Mouse (Mus musculus): ENCODE measurements around the gene Gas7. TPM values are rescaled to one million over a fixed set of nuclear protein-coding genes. Genes with fewer than 3 reads are reported as not detected.

The Gas7 gene
- polyA plus RNA-seq, 1 experiment from 2014 or later, result 53.5 TPM

- no peak overlapping the region for H3K9ac ChIP-seq (ENCODE audit: low read depth, low read length)
- no peak for ATAC-seq
- H3K36me3 ChIP-seq (ENCODE audit: control insufficient read depth, insufficient read depth, low read length), result no peaks in the 10 kb centered on the region
- H3K4me3 ChIP-seq (ENCODE audit: low read depth, low read length), result no peak overlapping the region
- H3K27ac ChIP-seq (ENCODE audit: low read length), result no peak overlapping the region
- 89% methylated on average over 5 of the region's 5 CpGs for WGBS
- H3K9me3 ChIP-seq (replicated peaks; ENCODE audit: control insufficient read depth, low read length, poor library complexity, severe bottlenecking), result no peaks in the 10 kb centered on the region
- no peaks in the 10 kb centered on the region for H3K4me1 ChIP-seq (ENCODE audit: control insufficient read depth, insufficient read depth, low read length)
- H3K4me2 ChIP-seq (ENCODE audit: low read length), result no peak overlapping the region
- no peaks in the 10 kb centered on the region for H3K27me3 ChIP-seq (ENCODE audit: control insufficient read depth, insufficient read depth, low read depth, low read length)
Observed at GRCm38 (mm10) chr11:67480204-67480956, 25.1 kb downstream of the Gas7 start.

GRCm38 (mm10) chr11:67481691-67482090, 26.5 kb downstream of the Gas7 start:
- WGBS, result 76% methylated on average over 5 of the region's 5 CpGs
- Histone ChIP-seq H3K9me3 (replicated peaks; ENCODE audit: control insufficient read depth, low read length, poor library complexity, severe bottlenecking) (no peaks in the 10 kb centered on the region), H3K4me2 (ENCODE audit: low read length) (no peak overlapping the region), H3K36me3 (ENCODE audit: control insufficient read depth, insufficient read depth, low read length) (no peaks in the 10 kb centered on the region), H3K27ac (ENCODE audit: low read length) (no peak overlapping the region), H3K27me3 (ENCODE audit: control insufficient read depth, insufficient read depth, low read depth, low read length) (no peaks in the 10 kb centered on the region), H3K9ac (ENCODE audit: low read depth, low read length) (no peak overlapping the region), H3K4me3 (ENCODE audit: low read depth, low read length) (no peak overlapping the region), H3K4me1 (ENCODE audit: control insufficient read depth, insufficient read depth, low read length) (no peaks in the 10 kb centered on the region)
- no peak for ATAC-seq

DNA sequence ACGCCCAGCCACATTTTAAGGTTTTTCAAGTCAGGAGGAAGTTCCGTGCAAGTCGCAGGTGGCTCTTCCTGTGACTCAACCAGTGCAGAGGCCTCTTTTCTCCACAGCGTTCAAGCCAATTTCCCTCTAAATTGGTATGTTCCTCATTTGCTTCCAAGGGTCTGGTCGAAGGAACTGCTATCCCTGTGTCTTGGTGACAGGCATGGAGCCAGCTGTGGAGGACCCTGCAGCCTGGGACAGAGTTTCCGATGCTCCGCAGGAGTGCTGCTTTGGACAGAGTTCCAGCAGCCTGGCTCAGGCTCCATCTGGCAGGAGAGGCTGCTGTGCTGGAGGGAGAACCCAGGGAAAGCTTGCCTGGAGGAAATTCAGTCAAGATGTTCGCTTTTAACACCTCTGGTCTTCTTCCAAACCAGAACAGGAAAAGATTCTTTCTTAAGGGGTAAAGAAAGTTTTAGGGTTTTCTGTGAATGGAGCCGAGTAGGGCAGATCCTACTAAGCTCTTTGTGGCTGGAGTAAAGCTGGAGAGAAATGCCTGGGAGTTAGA, 27.1 kb downstream of the Gas7 start:
- no peaks in the 10 kb centered on the region for H3K4me1 ChIP-seq (ENCODE audit: control insufficient read depth, insufficient read depth, low read length)
- whole genome bisulfite sequencing, result 67% methylated on average over 9 of the region's 9 CpGs
- H3K27ac ChIP-seq (ENCODE audit: low read length), result no peak overlapping the region
- no peak for ATAC-seq
- no peaks in the 10 kb centered on the region for H3K27me3 ChIP-seq (ENCODE audit: control insufficient read depth, insufficient read depth, low read depth, low read length)
- H3K9me3 ChIP-seq (replicated peaks; ENCODE audit: control insufficient read depth, low read length, poor library complexity, severe bottlenecking), result no peaks in the 10 kb centered on the region
- no peaks in the 10 kb centered on the region for H3K36me3 ChIP-seq (ENCODE audit: control insufficient read depth, insufficient read depth, low read length)
- no peak overlapping the region for H3K4me3 ChIP-seq (ENCODE audit: low read depth, low read length)
- H3K9ac ChIP-seq (ENCODE audit: low read depth, low read length), result no peak overlapping the region
- H3K4me2 ChIP-seq (ENCODE audit: low read length), result no peak overlapping the region

- Histone ChIP-seq H3K9me3 (replicated peaks; ENCODE audit: control insufficient read depth, low read length, poor library complexity, severe bottlenecking) (no peaks in the 10 kb centered on the region), H3K27me3 (ENCODE audit: control insufficient read depth, insufficient read depth, low read depth, low read length) (no peaks in the 10 kb centered on the region), H3K4me3 (ENCODE audit: low read depth, low read length) (no peak overlapping the region), H3K4me1 (ENCODE audit: control insufficient read depth, insufficient read depth, low read length) (no peaks in the 10 kb centered on the region), H3K27ac (ENCODE audit: low read length) (no peak overlapping the region), H3K4me2 (ENCODE audit: low read length) (no peak overlapping the region), H3K9ac (ENCODE audit: low read depth, low read length) (no peak overlapping the region), H3K36me3 (ENCODE audit: control insufficient read depth, insufficient read depth, low read length) (no peaks in the 10 kb centered on the region)
- ATAC-seq, result no peak
- whole genome bisulfite sequencing, result 90% methylated on average over 12 of the region's 12 CpGs
Observed at GRCm38 (mm10) chr11:67488156-67488555, 32.9 kb downstream of the Gas7 start.

DNA sequence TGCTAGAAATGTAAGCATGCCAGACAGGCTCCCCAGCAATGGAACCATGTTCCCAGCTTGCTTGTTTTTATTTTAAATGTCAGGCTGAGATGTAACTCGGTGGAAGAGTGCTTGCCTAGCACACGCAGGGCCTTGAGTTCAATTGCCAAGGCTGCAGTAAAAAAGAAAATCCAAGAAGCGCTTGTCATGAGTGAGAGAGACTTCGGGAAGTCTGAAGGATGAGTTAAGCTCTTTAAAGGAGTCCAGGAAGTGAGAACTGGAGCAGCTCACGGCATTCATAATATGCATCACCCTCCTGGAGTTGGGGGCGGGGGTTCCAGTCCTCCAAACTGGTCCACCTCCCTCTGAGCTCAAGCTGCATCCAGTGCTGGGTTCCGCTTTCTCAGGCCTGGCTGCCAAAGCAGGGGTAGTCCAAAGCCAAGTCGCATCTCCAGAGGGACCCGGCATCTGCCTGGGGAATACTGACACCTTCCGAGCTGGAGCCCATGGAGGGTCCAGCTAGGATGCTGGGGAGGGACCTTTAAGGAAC, 34.5 kb downstream of the Gas7 start:
- Histone ChIP-seq H3K4me2 (ENCODE audit: low read length) (no peak overlapping the region), H3K36me3 (ENCODE audit: control insufficient read depth, insufficient read depth, low read length) (no peaks in the 10 kb centered on the region), H3K27ac (ENCODE audit: low read length) (no peak overlapping the region), H3K9ac (ENCODE audit: low read depth, low read length) (no peak overlapping the region), H3K27me3 (ENCODE audit: control insufficient read depth, insufficient read depth, low read depth, low read length) (no peaks in the 10 kb centered on the region), H3K4me3 (ENCODE audit: low read depth, low read length) (no peak overlapping the region), H3K4me1 (ENCODE audit: control insufficient read depth, insufficient read depth, low read length) (no peaks in the 10 kb centered on the region), H3K9me3 (replicated peaks; ENCODE audit: control insufficient read depth, low read length, poor library complexity, severe bottlenecking) (no peaks in the 10 kb centered on the region)
- ATAC-seq, result no peak
- WGBS, result 82% methylated on average over 10 of the region's 10 CpGs

DNA sequence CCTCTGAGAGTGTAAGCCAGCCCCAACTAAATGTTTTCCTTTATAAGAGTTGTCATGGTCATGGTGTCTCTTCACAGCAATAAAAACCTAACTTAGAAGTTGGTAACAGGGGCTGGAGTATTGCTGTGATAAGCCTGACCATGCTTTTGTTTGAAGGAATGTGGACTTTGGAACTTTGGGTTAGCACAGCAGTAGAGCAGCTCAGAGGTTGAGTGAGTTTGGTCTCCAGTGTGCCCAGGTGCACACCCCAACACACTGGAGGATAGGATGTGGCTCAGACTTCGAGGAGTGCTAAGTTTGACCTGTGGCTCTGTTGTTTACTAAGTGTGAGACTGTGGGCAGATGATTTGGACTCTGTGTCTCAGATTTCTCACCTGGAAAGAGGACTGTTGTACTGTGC, 41.6 kb downstream of the Gas7 start:
- no peak overlapping the region for H3K27ac ChIP-seq (ENCODE audit: low read length)
- H3K9me3 ChIP-seq (replicated peaks; ENCODE audit: control insufficient read depth, low read length, poor library complexity, severe bottlenecking), result no peaks in the 10 kb centered on the region
- no peak overlapping the region for H3K4me3 ChIP-seq (ENCODE audit: low read depth, low read length)
- no peaks in the 10 kb centered on the region for H3K36me3 ChIP-seq (ENCODE audit: control insufficient read depth, insufficient read depth, low read length)
- no peak overlapping the region for H3K9ac ChIP-seq (ENCODE audit: low read depth, low read length)
- H3K27me3 ChIP-seq (ENCODE audit: control insufficient read depth, insufficient read depth, low read depth, low read length), result no peaks in the 10 kb centered on the region
- H3K4me1 ChIP-seq (ENCODE audit: control insufficient read depth, insufficient read depth, low read length), result no peaks in the 10 kb centered on the region
- no peak overlapping the region for H3K4me2 ChIP-seq (ENCODE audit: low read length)
- no peak for ATAC-seq
- 51% methylated on average over 1 of the region's 1 CpGs for WGBS

DNA sequence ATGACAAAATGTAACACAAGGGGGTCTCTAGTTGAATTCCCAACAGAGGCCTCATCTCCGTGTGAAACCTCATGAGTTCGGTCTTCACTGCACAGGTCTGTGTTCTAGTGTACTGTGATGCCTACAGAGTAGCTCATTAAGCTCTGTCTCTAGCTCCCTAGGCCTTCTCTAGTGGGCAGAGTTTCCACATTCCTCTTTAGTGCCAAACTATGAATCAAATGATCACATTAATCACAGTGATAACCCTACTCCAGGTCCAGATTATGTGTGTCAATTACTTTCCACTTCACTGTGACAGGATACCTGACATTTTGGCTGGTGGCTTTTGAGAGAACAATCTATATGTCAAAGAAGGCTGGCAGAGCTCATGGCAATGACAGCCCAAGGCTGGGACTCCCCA, 44.9 kb downstream of the Gas7 start:
- Histone ChIP-seq H3K9ac (ENCODE audit: low read depth, low read length) (no peak overlapping the region), H3K4me2 (ENCODE audit: low read length) (no peak overlapping the region), H3K4me1 (ENCODE audit: control insufficient read depth, insufficient read depth, low read length) (no peaks in the 10 kb centered on the region), H3K27me3 (ENCODE audit: control insufficient read depth, insufficient read depth, low read depth, low read length) (no peaks in the 10 kb centered on the region), H3K9me3 (replicated peaks; ENCODE audit: control insufficient read depth, low read length, poor library complexity, severe bottlenecking) (no peaks in the 10 kb centered on the region), H3K4me3 (ENCODE audit: low read depth, low read length) (no peak overlapping the region), H3K36me3 (ENCODE audit: control insufficient read depth, insufficient read depth, low read length) (no peaks in the 10 kb centered on the region), H3K27ac (ENCODE audit: low read length) (no peak overlapping the region)
- 91% methylated on average over 2 of the region's 2 CpGs for WGBS
- ATAC-seq, result no peak

- H3K4me2 ChIP-seq (ENCODE audit: low read length), result no peak overlapping the region
- no peaks in the 10 kb centered on the region for H3K4me1 ChIP-seq (ENCODE audit: control insufficient read depth, insufficient read depth, low read length)
- no peaks in the 10 kb centered on the region for H3K36me3 ChIP-seq (ENCODE audit: control insufficient read depth, insufficient read depth, low read length)
- H3K4me3 ChIP-seq (ENCODE audit: low read depth, low read length), result no peak overlapping the region
- no peak overlapping the region for H3K9ac ChIP-seq (ENCODE audit: low read depth, low read length)
- H3K27me3 ChIP-seq (ENCODE audit: control insufficient read depth, insufficient read depth, low read depth, low read length), result no peaks in the 10 kb centered on the region
- no peak overlapping the region for H3K27ac ChIP-seq (ENCODE audit: low read length)
- 80% methylated on average over 7 of the region's 7 CpGs for WGBS
- ATAC-seq, result no peak
- no peaks in the 10 kb centered on the region for H3K9me3 ChIP-seq (replicated peaks; ENCODE audit: control insufficient read depth, low read length, poor library complexity, severe bottlenecking)
Observed at GRCm38 (mm10) chr11:67501468-67502244, 46.4 kb downstream of the Gas7 start.
